Mouse (Mus musculus) bone marrow, adult 2 months (tissue): ENCODE measurements around the gene Dgcr6. TPM values are rescaled to one million over a fixed set of nuclear protein-coding genes. Genes with fewer than 3 reads are reported as not detected.

Experiments used
- H3K27ac ChIP-seq: fragments of 200-500 bp; 2 replicates; pipeline ENCODE4 v1.5.1; 2012; ENCODE audit warnings: low read depth, mild to moderate bottlenecking, control low read depth, inconsistent platforms, low read length; ENCODE audit not compliant: control insufficient read depth, poor library complexity, insufficient read depth
- H3K4me1 ChIP-seq: fragments of 200-500 bp; 2 replicates; pipeline ENCODE4 v1.6.1; 2011; ENCODE audit warnings: low read length; ENCODE audit not compliant: control insufficient read depth, insufficient read depth
- H3K4me3 ChIP-seq: fragments of 200-500 bp; replicated peaks from 2 replicates; pipeline ENCODE3; 2011; ENCODE audit warnings: mild to moderate bottlenecking, low read depth, low read length, control low read depth; ENCODE audit not compliant: control insufficient read depth
- CTCF ChIP-seq: fragments of 200-500 bp; IDR thresholded peaks from 2 replicates; pipeline ENCODE4 v1.5.1; 2011; ENCODE audit warnings: low read length, control low read depth; ENCODE audit not compliant: control insufficient read depth, insufficient read depth
- POLR2A ChIP-seq: fragments of 200-500 bp; IDR thresholded peaks from 2 replicates; pipeline ENCODE4 v1.6.1; 2011; ENCODE audit warnings: low read depth, mild to moderate bottlenecking, control low read depth, low read length, borderline replicate concordance; ENCODE audit not compliant: control insufficient read depth
- WGBS: fragments of 180-500 bp; shearing (Covaris S2); methylation state at CpG from one replicate; pipeline ENCODE4 v1.1.7; 2018; 5-methylcytosine and 5-hydroxymethylcytosine counted together
- polyA plus RNA-seq: library from polyadenylated mRNA; stranded (reverse); fragments of >200 nt; gene quantifications from 2 replicates; pipeline ENCODE4 v1.2.4, GENCODE M21; 2011; ENCODE audit warnings: low replicate concordance; ENCODE audit not compliant: missing spikeins, insufficient read depth, insufficient read length

The Dgcr6 gene
- polyA plus RNA-seq, 1 experiment = 71.5 TPM

GRCm38 (mm10) chr16:18073259-18073962, 20.8 kb downstream of the Dgcr6 start:
- 64% methylated on average over 9 of the region's 9 CpGs for WGBS
- Histone ChIP-seq H3K4me1 (peaks cover 6% of the 10 kb centered on the region; the same call in 1 of the 2 replicates), H3K4me3 (no peak overlapping the region), H3K27ac (peak overlapping the region; percentile 37; the same call in 1 of the 2 replicates)
- TF ChIP-seq CTCF (peak; percentile 11; the same call in 1 of the 2 replicates), POLR2A (no peak)

- Histone ChIP-seq H3K4me3 (no peak overlapping the region), H3K4me1 (peaks cover 6% of the 10 kb centered on the region; the same call in 1 of the 2 replicates)
Observed at GRCm38 (mm10) chr16:18074611-18075010, 22.0 kb downstream of the Dgcr6 start.

GRCm38 (mm10) chr16:18075201-18075600, 22.5 kb downstream of the Dgcr6 start:
- H3K4me1 ChIP-seq = peaks cover 6% of the 10 kb centered on the region; the same call in 1 of the 2 replicates
- 19% methylated on average over 3 of the region's 3 CpGs for WGBS
- no peak for TF ChIP-seq CTCF
- no peak for TF ChIP-seq POLR2A
- peak overlapping the region; percentile 30; the same call in 1 of the 2 replicates for H3K27ac ChIP-seq
- no peak overlapping the region for H3K4me3 ChIP-seq

More at GRCm38 (mm10) chr16:18074611-18075010, 22.0 kb downstream of the Dgcr6 start:
- no peak overlapping the region; the same call in 1 of the 2 replicates for H3K27ac ChIP-seq
- TF ChIP-seq POLR2A = no peak
- TF ChIP-seq CTCF = no peak
- WGBS = 49% methylated on average over 5 of the region's 5 CpGs

GRCm38 (mm10) chr16:18078314-18079015, 25.8 kb downstream of the Dgcr6 start:
- no peak overlapping the region for H3K4me3 ChIP-seq
- TF ChIP-seq CTCF (no peak), POLR2A (no peak)
- H3K27ac ChIP-seq = no peak overlapping the region
- peaks cover 3% of the 10 kb centered on the region; the same call in 1 of the 2 replicates for H3K4me1 ChIP-seq
- 62% methylated on average over 5 of the region's 5 CpGs for WGBS

- no peak overlapping the region for H3K4me3 ChIP-seq
- 80% methylated on average over 2 of the region's 2 CpGs for WGBS
- no peak overlapping the region for H3K27ac ChIP-seq
- H3K4me1 ChIP-seq = peaks cover 2% of the 10 kb centered on the region
- TF ChIP-seq CTCF = no peak
- no peak for TF ChIP-seq POLR2A
Observed at GRCm38 (mm10) chr16:18079300-18079699, 26.6 kb downstream of the Dgcr6 start.

- H3K27ac ChIP-seq = no peak overlapping the region
- no peaks in the 10 kb centered on the region; the same call in none of the 2 replicates for H3K4me1 ChIP-seq
- WGBS = 81% methylated on average over 7 of the region's 7 CpGs
- H3K4me3 ChIP-seq = no peak overlapping the region
- no peak for TF ChIP-seq POLR2A
- TF ChIP-seq CTCF = no peak
Observed at GRCm38 (mm10) chr16:18080171-18080570, 27.5 kb downstream of the Dgcr6 start.

- H3K27ac ChIP-seq = no peak overlapping the region
- no peak overlapping the region for H3K4me3 ChIP-seq
- H3K4me1 ChIP-seq = no peaks in the 10 kb centered on the region; the same call in none of the 2 replicates
- TF ChIP-seq CTCF = peak; percentile 11; the same call in 1 of the 2 replicates
- no peak for TF ChIP-seq POLR2A
- 74% methylated on average over 10 of the region's 10 CpGs for WGBS
Observed at GRCm38 (mm10) chr16:18081149-18081827, 28.6 kb downstream of the Dgcr6 start.
